Comparison of ENCODE assay signal across 8 mouse cellular contexts in the genomic region with DNA sequence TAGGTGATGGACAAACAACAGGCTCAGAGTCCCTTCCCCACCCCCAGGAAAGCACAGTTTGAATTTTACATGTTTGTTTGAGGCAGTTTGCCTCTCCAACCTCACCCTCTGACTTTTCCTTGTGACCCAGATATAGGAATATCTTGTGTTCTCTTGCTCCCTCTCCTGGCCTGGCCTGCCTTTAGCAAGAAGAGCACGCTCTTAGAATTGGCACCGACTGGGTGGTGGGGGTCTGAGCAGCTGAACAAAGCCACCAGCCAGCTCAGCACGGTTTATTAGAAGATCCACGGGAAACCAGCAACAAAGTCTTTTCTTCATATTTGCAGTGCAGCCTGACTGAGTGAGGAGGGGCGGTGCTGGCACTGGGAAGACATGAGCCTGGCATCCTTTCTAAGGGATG.
A peak's percentile ranks its signal among the peaks of the same experiment; 100 is the strongest.
DNase-seq lines count a peak whose midpoint lies in the region; ATAC-seq lines count a peak whose summit lies in the region.

No protein-coding gene starts in this region.

- WGBS in liver, embryonic 12.5 days (ENCODE audit: insufficient replicate concordance), result 27% methylated on average over 5 of the region's 5 CpGs
- WGBS in hindbrain, embryonic 16.5 days, result 5% methylated on average over 5 of the region's 5 CpGs
- 18% methylated on average over 5 of the region's 5 CpGs for WGBS in stomach, embryonic 15.5 days

- no peak for ATAC-seq in liver, embryonic 12.5 days
- ATAC-seq in hindbrain, embryonic 16.5 days, result peak; percentile 88
- ATAC-seq in stomach, embryonic 15.5 days (ENCODE audit: insufficient read depth, low FRiP score, low read depth), result peak; percentile 68; the same call in 1 of the 2 replicates

- DNase-seq in liver, result peak; percentile 51
- DNase-seq in cerebellum, adult 9-10 months, result peak; percentile 83
- peak; percentile 48 to 57 for DNase-seq in frontal cortex, postnatal 25 days (ENCODE audit: low spot score in 2 of 2)
- peak; percentile 54 for DNase-seq in left cerebral cortex, adult 11 months (ENCODE audit: low spot score)
- DNase-seq in mesoderm, embryonic 11.5 days (ENCODE audit: low read depth, low spot score), result peak; percentile 76

- 0 out of 2 replicates have a peak, but pooled peaks cover 3% of the 10 kb centered on the region for H3K4me1 ChIP-seq in liver, embryonic 12.5 days
- H3K4me1 ChIP-seq in hindbrain, embryonic 16.5 days (ENCODE audit: control insufficient read depth, insufficient read depth, low read depth, low read length), result peaks cover 21% of the 10 kb centered on the region
- 0 out of 2 replicates have a peak, but pooled peaks cover 6% of the 10 kb centered on the region for H3K4me1 ChIP-seq in stomach, embryonic 15.5 days

- no peak overlapping the region for H3K4me2 ChIP-seq in liver, embryonic 12.5 days
- H3K4me2 ChIP-seq in hindbrain, embryonic 16.5 days (ENCODE audit: low read length), result no peak overlapping the region
- no peak overlapping the region for H3K4me2 ChIP-seq in stomach, embryonic 15.5 days

- H3K27me3 ChIP-seq in liver, embryonic 12.5 days (replicated peaks), result no peaks in the 10 kb centered on the region
- H3K27me3 ChIP-seq in hindbrain, embryonic 16.5 days (replicated peaks; ENCODE audit: control insufficient read depth, insufficient read depth, low read length), result no peaks in the 10 kb centered on the region
- no peaks in the 10 kb centered on the region for H3K27me3 ChIP-seq in stomach, embryonic 15.5 days (replicated peaks)

- no peak overlapping the region for H3K27ac ChIP-seq in liver, embryonic 12.5 days
- peak overlapping the region; percentile 68 for H3K27ac ChIP-seq in hindbrain, embryonic 16.5 days (ENCODE audit: low read depth, low read length)
- H3K27ac ChIP-seq in stomach, embryonic 15.5 days, result no peak overlapping the region

- no peak overlapping the region for H3K9ac ChIP-seq in liver, embryonic 12.5 days
- no peak overlapping the region for H3K9ac ChIP-seq in hindbrain, embryonic 16.5 days (ENCODE audit: low read depth, low read length)
- H3K9ac ChIP-seq in stomach, embryonic 15.5 days, result no peak overlapping the region

- no peaks in the 10 kb centered on the region for H3K36me3 ChIP-seq in liver, embryonic 12.5 days
- no peaks in the 10 kb centered on the region for H3K36me3 ChIP-seq in hindbrain, embryonic 16.5 days (ENCODE audit: control insufficient read depth, insufficient read depth, low read length)
- H3K36me3 ChIP-seq in stomach, embryonic 15.5 days, result no peaks in the 10 kb centered on the region

- no peak overlapping the region for H3K4me3 ChIP-seq in liver, embryonic 12.5 days
- no peak overlapping the region for H3K4me3 ChIP-seq in hindbrain, embryonic 16.5 days (ENCODE audit: low read length)
- no peak overlapping the region for H3K4me3 ChIP-seq in stomach, embryonic 15.5 days (replicated peaks)

- no peaks in the 10 kb centered on the region for H3K9me3 ChIP-seq in liver, embryonic 12.5 days (replicated peaks)
- no peaks in the 10 kb centered on the region for H3K9me3 ChIP-seq in hindbrain, embryonic 16.5 days (ENCODE audit: control insufficient read depth, low read length)
- H3K9me3 ChIP-seq in stomach, embryonic 15.5 days, result no peaks in the 10 kb centered on the region
